Mouse (Mus musculus) frontal cortex, adult (tissue): ENCODE results near the gene Asic2.
A peak's percentile ranks its signal among the peaks of the same experiment; 100 is the strongest.

Source experiments
- ATAC-seq: cut with Nextera tagmentation; 2 replicates; pipeline ENCODE4 v1.9.2; 2017; ENCODE audit warnings: mild to moderate bottlenecking, moderate library complexity, mixed read lengths; ENCODE audit not compliant: low TSS enrichment

The Asic2 gene

GRCm38 (mm10) chr11:81205471-81205870 lies 762.8 kb downstream of the Asic2 start:
- no peak for ATAC-seq

DNA sequence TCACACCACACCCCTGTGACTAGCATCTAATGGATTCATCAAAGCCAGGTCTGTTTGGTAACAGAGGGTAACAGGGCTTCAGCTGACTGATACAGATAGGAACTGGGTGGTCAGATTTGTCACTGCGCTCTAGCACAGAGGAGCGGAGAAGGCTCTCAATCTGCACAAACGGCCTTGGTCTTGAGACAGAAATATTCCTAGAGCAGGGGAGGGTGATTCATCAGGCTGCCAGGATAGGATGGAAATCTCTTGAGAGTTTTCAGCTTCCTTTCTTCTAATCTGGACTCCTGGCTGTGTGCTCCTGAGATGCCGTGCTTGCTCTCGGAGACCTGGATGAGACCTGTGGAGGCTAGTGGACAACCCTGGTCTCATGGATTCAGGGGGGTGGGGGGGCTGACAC lies 765.7 kb downstream of the Asic2 start:
- peak; percentile 78 for ATAC-seq

GRCm38 (mm10) chr11:81193856-81194255 lies 774.4 kb downstream of the Asic2 start:
- no peak for ATAC-seq

GRCm38 (mm10) chr11:81192155-81192554 lies 776.1 kb downstream of the Asic2 start:
- ATAC-seq, result no peak

GRCm38 (mm10) chr11:81189103-81189502 lies 779.2 kb downstream of the Asic2 start:
- ATAC-seq, result peak; percentile 69

DNA sequence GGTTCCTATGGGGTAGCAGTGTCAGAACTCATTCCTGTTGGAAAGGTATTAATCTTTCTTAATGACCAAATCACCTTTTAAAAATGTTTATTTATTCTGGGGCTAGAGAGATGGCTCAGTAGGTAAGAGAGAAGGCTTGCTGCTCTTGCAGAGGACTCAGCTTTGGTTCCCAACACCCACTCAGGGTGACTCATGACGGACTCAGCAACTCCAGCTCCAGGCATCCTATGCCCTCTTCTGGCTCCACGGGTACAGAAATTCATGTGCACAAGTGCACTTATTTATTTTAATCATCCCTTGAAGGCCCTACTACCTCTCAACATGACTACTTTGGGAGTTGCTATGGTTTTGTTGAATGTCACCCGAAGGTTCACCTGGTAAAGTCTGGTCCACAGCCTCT lies 780.4 kb downstream of the Asic2 start:
- peak; percentile 29; the same call in 1 of the 2 replicates for ATAC-seq

DNA sequence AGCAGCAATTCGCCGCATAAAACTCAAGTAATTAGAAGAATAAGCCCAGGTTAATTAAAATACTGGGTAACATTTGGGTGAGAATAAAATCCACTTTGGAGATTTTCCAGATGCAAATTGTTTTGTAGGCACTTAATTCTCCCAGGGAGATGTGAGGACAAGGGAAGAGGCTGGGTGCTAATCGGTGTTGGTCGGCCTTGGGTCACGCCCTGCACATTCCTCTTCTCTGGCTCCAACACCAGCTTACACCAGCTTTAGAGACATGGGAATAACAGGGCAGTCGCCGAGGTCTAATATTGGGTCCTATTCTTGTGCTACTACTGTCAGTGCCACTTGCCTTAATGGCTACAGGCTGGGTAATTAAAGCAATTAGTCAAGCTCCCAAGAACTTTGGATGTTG lies 783.5 kb downstream of the Asic2 start:
- ATAC-seq, result no peak

DNA sequence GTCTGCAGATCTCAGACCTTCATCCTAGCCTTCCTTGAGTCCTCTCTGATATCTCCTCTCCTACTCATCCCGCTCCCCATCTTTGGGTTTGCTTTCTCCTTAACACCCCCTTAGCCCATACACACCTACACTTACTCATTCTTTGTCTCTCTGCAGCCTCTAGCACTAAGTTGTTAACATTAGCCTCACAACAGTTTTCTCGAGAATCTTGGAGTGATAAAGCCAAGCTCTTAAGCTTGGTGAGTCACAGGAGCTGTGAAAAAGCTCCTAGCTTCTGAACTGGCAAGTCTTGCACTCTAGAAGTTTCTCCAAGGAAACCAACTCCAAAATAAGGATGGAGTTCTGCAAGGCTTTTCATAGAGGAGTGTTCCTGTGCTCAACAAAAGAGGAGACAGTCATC lies 803.4 kb downstream of the Asic2 start:
- peak; percentile 65 for ATAC-seq

DNA sequence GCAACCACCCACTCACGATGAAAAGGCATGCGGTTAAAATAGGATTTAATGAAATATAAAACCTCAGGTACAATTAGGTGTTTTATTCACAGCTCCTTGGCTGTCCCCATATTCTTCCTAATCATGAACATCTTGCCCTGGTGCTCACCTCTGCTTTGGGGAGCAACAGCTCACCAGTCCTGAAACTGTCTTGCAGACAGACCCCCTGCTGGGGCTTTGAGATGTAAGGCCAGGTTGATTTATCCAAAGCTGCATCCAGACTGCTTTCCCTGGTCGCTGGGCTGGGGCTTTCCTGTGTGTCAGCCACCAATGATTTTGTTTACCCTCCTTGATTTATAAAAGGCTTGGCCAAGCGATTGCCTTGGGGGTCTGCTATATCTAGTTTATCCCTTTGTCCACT lies 805.2 kb downstream of the Asic2 start:
- no peak for ATAC-seq

GRCm38 (mm10) chr11:81153841-81154240 lies 814.4 kb downstream of the Asic2 start:
- peak; percentile 66 for ATAC-seq

DNA sequence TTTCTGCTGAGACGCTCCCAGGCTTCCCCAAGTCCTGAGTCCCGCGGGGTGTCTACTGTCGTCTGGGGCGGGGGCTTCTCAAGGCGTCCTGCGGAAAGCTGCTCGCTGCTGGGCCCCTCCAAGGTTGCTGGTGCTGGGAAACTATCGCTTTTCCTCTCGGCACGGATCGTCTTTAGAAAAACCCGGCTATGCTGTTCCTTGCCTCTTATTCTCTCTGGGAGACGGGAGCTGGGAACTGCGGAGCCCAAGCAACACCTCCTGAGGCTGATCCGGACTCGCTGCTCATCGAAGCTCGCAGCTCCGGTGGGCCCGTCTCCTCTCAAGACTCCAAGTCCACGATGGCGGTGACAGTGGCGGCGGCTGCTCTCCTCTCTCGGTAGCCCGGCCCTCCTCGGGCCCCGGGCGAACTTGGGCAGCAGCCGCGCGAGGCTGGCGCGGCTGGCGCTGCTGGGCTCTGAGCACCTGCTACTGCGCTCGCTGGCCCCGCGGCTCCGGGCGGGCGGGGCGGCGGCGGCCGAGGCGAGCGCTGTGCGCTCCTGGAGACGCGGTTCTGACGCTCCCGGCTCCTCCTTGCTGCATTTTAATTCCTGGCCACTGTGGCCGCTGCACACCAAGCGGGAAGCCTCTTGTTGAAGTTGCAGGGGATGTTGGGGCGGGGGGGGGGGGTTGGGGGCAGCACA lies 815.0 kb downstream of the Asic2 start:
- peak; percentile 68 for ATAC-seq

GRCm38 (mm10) chr11:81152460-81153160 lies 815.6 kb downstream of the Asic2 start:
- ATAC-seq, result peak; percentile 44

- peak; percentile 0; the same call in 1 of the 2 replicates for ATAC-seq
Observed at GRCm38 (mm10) chr11:81152021-81152385, 816.3 kb downstream of the Asic2 start.

DNA sequence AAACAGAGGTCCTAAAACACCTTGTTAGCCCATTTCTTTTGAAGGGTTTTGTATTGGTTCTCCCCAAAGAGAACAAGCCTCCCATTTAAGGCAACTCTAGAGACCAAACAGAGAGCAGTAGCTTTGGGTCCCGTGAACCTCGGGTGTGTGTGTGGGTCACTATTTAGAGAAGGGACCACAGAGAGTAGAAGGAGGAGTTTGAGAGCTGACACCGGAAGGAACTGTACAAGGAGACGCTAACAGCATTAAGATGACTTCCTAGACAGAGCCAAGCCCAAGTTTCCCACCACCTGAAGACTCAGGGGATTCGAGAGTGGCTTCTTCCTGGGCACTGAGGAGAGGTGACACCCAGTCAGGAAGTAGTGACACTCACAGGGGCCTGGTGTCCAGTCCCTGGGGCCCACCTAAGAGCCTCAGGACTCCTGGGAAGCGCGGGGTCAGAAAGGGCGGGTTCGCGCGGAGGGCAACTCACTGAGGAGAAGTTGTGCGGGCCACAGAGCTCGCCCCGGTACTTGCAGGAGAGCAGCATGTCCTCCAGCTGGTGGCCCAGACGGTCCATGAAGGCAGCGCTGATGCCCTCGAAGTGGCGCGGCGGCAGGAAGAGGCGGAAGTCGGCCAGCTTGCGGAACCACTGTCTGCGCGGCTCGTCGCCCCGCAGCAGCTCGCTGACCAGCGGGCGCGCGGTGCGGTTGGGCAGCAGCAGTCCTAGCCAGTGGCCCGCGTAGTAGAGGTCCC lies 816.8 kb downstream of the Asic2 start:
- ATAC-seq, result no peak

- no peak for ATAC-seq
Observed at GRCm38 (mm10) chr11:81150621-81151020, 817.6 kb downstream of the Asic2 start.

GRCm38 (mm10) chr11:81148423-81148822 lies 819.8 kb downstream of the Asic2 start:
- ATAC-seq, result peak; percentile 31; the same call in 1 of the 2 replicates

GRCm38 (mm10) chr11:81146574-81147157 lies 821.6 kb downstream of the Asic2 start:
- ATAC-seq, result no peak

- ATAC-seq, result peak; percentile 84
Observed at GRCm38 (mm10) chr11:81135141-81135540, 833.1 kb downstream of the Asic2 start.

GRCm38 (mm10) chr11:81133950-81134349 lies 834.3 kb downstream of the Asic2 start:
- no peak for ATAC-seq

- ATAC-seq, result peak; percentile 82
Observed at GRCm38 (mm10) chr11:81132669-81133068, 835.6 kb downstream of the Asic2 start.

GRCm38 (mm10) chr11:81124363-81124762 lies 843.9 kb downstream of the Asic2 start:
- peak; percentile 41; the same call in 1 of the 2 replicates for ATAC-seq

GRCm38 (mm10) chr11:81120024-81120576 lies 848.2 kb downstream of the Asic2 start:
- ATAC-seq, result no peak
